Mouse (Mus musculus): ENCODE data around the gene Sorcs3. TPM values are rescaled to one million over a fixed set of nuclear protein-coding genes. Genes with fewer than 3 reads are reported as not detected.

Gene Sorcs3
- polyA plus RNA-seq (2015; fragmentation: Nextera tagmentation; extraction: Ambion mirVana), result 15.6 and 16.3 TPM in 2 replicates

GRCm38 (mm10) chr19:48205929-48206814, at the start of gene Sorcs3:
Gene Sorcs3, plus strand, starts transcription at chr19:48206025.
- Histone ChIP-seq H3K4me2 (peak within 1 kb of the TSS; percentile 97), H3K4me3 (peak within 1 kb of the TSS; percentile 61), H3K27ac (replicated peaks) (peak within 1 kb of the TSS; percentile 77), H3K4me1 (replicated peaks) (peaks cover 44% of the 10 kb centered on the region), H3K9me3 (no peaks in the 10 kb centered on the region), H3K9ac (peak within 1 kb of the TSS; percentile 81), H3K36me3 (no peaks in the 10 kb centered on the region), H3K27me3 (peaks cover 4% of the 10 kb centered on the region; the same call in 1 of the 2 replicates)
- WGBS, result under 1% methylated on average over 70 of the region's 70 CpGs
- ATAC-seq (ENCODE audit: low FRiP score, low read depth), result peak; percentile 50

DNA sequence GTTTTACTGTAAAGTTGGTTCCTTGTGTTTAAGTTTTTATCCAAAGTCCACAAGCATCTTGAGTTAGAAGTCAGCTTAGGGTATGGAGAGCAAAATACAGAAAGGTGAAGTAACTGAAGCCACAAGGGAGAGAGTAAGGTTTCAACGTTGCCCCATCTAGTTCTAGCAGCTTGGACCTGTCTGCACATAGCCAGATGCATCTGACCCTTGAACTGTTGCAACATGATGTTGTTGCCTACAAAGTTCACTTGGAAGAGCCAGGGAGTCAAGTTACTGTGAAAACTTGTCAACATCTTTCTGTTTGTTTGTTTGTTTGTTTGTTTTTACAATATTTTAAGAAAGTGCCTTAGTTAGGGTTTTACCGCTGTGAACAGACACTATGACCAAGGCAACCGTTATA, 40.5 kb upstream of the Sorcs3 start:
- H3K27ac ChIP-seq (replicated peaks), result no peak overlapping the region
- 97% methylated on average over 3 of the region's 3 CpGs for WGBS
- no peak overlapping the region for H3K4me3 ChIP-seq
- no peak overlapping the region for H3K4me2 ChIP-seq
- H3K4me1 ChIP-seq (replicated peaks), result no peaks in the 10 kb centered on the region
- no peaks in the 10 kb centered on the region for H3K27me3 ChIP-seq
- no peaks in the 10 kb centered on the region for H3K9me3 ChIP-seq
- no peak for ATAC-seq (ENCODE audit: low FRiP score, low read depth)
- H3K9ac ChIP-seq, result no peak overlapping the region
- no peaks in the 10 kb centered on the region for H3K36me3 ChIP-seq

DNA sequence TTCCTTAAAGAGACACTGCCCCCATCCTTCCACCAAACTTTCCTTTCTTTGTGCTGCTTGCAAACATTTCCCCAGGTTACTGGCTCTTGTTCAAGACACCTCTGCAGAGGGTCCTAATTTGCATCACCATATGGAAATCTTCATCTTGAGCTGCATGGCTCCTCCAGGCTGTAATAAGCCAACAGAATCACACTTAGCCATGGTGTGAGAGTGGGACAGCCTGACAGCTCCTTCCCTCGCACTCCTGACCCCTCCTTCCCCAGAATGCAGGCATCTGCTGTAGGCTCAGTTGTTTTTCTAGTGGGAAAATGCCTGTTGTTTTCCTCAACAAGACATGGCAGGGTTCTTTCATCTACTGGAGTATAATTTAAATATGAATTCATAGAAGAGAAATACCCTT, 38.7 kb upstream of the Sorcs3 start:
- no peaks in the 10 kb centered on the region for H3K9me3 ChIP-seq
- H3K27ac ChIP-seq (replicated peaks), result no peak overlapping the region
- H3K4me1 ChIP-seq (replicated peaks), result no peaks in the 10 kb centered on the region
- no peak overlapping the region for H3K4me2 ChIP-seq
- no peaks in the 10 kb centered on the region for H3K27me3 ChIP-seq
- no peak overlapping the region for H3K9ac ChIP-seq
- H3K4me3 ChIP-seq, result no peak overlapping the region
- 44% methylated on average over 1 of the region's 1 CpGs for WGBS
- ATAC-seq (ENCODE audit: low FRiP score, low read depth), result no peak
- H3K36me3 ChIP-seq, result no peaks in the 10 kb centered on the region

GRCm38 (mm10) chr19:48168284-48168683, 37.5 kb upstream of the Sorcs3 start:
- H3K36me3 ChIP-seq, result no peaks in the 10 kb centered on the region
- ATAC-seq (ENCODE audit: low FRiP score, low read depth), result no peak
- WGBS, result 62% methylated on average over 5 of the region's 5 CpGs

DNA sequence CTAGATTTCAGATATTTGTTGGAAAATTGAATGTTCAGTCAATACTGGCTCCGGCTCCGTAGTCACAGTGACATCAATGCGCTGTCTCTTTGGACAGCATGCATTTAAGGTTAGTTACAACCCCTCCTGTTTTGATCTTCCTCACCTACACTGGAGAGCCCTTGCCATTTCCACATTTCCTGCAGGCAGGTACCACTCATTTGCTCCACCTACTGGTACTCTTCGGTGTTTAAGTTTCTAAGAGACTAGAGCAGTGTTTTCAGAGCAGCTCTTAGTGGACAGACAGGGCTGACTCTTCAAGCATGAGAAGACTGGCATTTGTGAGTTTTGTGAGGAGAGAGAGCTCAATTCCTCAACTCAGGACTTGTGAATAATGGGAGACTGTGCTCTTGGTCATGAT, 31.1 kb upstream of the Sorcs3 start:
- no peaks in the 10 kb centered on the region for H3K4me1 ChIP-seq (replicated peaks)
- H3K4me3 ChIP-seq, result no peak overlapping the region
- H3K9me3 ChIP-seq, result no peaks in the 10 kb centered on the region
- H3K36me3 ChIP-seq, result no peaks in the 10 kb centered on the region
- H3K9ac ChIP-seq, result no peak overlapping the region
- no peak for ATAC-seq (ENCODE audit: low FRiP score, low read depth)
- no peak overlapping the region for H3K4me2 ChIP-seq
- H3K27ac ChIP-seq (replicated peaks), result no peak overlapping the region
- no peaks in the 10 kb centered on the region for H3K27me3 ChIP-seq
- WGBS, result 72% methylated on average over 4 of the region's 4 CpGs

More at GRCm38 (mm10) chr19:48168284-48168683, 37.5 kb upstream of the Sorcs3 start:
- Histone ChIP-seq H3K9ac (no peak overlapping the region), H3K9me3 (no peaks in the 10 kb centered on the region), H3K4me2 (no peak overlapping the region), H3K4me3 (no peak overlapping the region), H3K27ac (replicated peaks) (no peak overlapping the region), H3K27me3 (no peaks in the 10 kb centered on the region), H3K4me1 (replicated peaks) (no peaks in the 10 kb centered on the region)

DNA sequence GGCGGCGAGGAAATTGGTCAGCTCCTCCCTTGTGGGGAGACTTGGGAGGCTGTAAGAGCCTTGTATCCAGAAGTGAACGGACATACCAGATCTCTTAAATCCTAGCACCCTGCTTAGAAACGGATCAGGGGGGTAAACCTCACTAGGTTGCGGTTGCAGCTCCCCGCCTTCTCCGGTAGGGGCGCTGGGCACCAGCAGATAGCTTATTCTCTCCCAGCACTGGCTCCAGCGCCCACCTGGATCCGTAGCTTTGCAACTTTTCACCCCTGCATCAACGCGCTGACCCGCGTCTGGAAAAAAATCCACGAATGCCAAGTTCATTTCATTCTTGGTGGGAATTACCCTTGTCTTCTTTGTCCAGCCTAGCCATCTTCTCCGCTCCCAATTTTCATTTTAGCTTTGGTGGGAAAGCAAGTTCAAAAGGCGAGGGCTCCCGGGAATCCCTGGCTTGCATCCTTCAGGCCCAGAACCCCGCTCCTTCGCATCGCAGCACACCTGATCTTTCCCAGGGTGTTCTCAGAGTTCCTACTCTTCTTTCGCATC, 1.8 kb upstream of the Sorcs3 start:
- ATAC-seq (ENCODE audit: low FRiP score, low read depth), result no peak
- H3K9ac ChIP-seq, result peak overlapping the region; percentile 81
- no peaks in the 10 kb centered on the region for H3K36me3 ChIP-seq

GRCm38 (mm10) chr19:48204476-48204875, 1.3 kb upstream of the Sorcs3 start:
- Histone ChIP-seq H3K9me3 (no peaks in the 10 kb centered on the region), H3K36me3 (no peaks in the 10 kb centered on the region), H3K9ac (peak overlapping the region; percentile 81), H3K4me3 (peak overlapping the region; percentile 61), H3K27me3 (peaks cover 4% of the 10 kb centered on the region; the same call in 1 of the 2 replicates), H3K27ac (replicated peaks) (peak overlapping the region; percentile 77), H3K4me2 (peak overlapping the region; percentile 97), H3K4me1 (replicated peaks) (peaks cover 33% of the 10 kb centered on the region)
- peak; percentile 8; the same call in 1 of the 2 replicates for ATAC-seq (ENCODE audit: low FRiP score, low read depth)
- 0% methylated on average over 8 of the region's 8 CpGs for WGBS

More for the DNA sequence above, 1.8 kb upstream of the Sorcs3 start:
- peak overlapping the region; percentile 97 for H3K4me2 ChIP-seq
- no peaks in the 10 kb centered on the region for H3K9me3 ChIP-seq
- H3K4me1 ChIP-seq (replicated peaks), result peaks cover 29% of the 10 kb centered on the region
- peaks cover 4% of the 10 kb centered on the region; the same call in 1 of the 2 replicates for H3K27me3 ChIP-seq
- peak overlapping the region; percentile 77; the same call in 1 of the 2 replicates for H3K27ac ChIP-seq (replicated peaks)
- H3K4me3 ChIP-seq, result peak overlapping the region; percentile 61
- 2% methylated on average over 22 of the region's 22 CpGs for WGBS

- H3K27ac ChIP-seq (replicated peaks), result peak overlapping the region; percentile 77
- no peaks in the 10 kb centered on the region for H3K9me3 ChIP-seq
- no peaks in the 10 kb centered on the region for H3K36me3 ChIP-seq
- peaks cover 39% of the 10 kb centered on the region for H3K4me1 ChIP-seq (replicated peaks)
- peak; percentile 68 for ATAC-seq (ENCODE audit: low FRiP score, low read depth)
- H3K9ac ChIP-seq, result peak overlapping the region; percentile 81
- under 1% methylated on average over 49 of the region's 62 CpGs for WGBS
- peaks cover 4% of the 10 kb centered on the region; the same call in 1 of the 2 replicates for H3K27me3 ChIP-seq
- peak overlapping the region; percentile 61 for H3K4me3 ChIP-seq
- H3K4me2 ChIP-seq, result peak overlapping the region; percentile 97
Measured at GRCm38 (mm10) chr19:48204892-48205761, 698 bp upstream of the Sorcs3 start.

DNA sequence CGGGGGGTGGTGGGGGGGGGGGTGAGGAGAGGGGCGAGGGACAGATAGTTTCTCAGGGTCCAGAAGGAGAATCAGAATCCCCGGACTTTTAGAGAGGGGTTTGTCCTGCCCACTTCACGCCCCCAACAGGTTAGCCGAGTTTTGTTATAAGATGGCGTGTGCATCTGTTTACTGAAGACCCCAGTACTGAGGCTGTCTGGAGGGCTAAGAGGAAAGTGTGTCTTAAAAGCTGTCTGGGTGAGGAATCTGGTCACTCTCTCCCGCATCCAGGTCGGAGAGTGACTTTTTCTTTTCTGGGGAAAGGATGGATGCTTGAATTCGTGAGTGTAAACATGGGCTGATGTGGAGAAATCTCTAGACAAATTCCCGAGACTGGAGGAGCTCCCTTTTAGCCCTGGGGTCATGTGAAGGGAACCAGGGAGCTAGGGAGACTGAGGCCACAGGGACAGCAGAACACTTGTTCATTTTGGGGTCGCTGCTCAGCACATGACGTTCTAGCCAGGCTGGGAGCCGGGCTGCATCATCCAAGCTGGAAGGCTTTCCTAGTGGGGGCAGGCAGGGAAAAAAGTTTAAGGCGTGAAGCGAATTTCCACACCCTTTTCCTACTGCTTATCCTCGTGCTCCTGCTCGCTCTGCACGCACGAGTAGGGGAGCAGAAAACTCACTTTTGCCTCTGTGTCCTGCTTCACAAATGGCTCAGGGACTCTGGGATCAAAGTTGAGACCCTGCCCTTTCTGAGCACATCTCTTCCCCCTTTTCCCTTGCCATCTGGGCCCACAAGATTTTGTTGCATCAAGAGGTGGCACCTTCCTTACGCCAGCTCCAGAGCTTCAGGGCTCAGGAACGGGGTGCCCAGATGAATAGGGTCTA, 1.3 kb downstream of the Sorcs3 start:
- Histone ChIP-seq H3K27me3 (peaks cover 4% of the 10 kb centered on the region; the same call in 1 of the 2 replicates), H3K9me3 (no peaks in the 10 kb centered on the region), H3K36me3 (no peaks in the 10 kb centered on the region), H3K4me3 (peak overlapping the region; percentile 61), H3K4me1 (replicated peaks) (peaks cover 44% of the 10 kb centered on the region), H3K27ac (replicated peaks) (peak overlapping the region; percentile 77), H3K4me2 (peak overlapping the region; percentile 97), H3K9ac (peak overlapping the region; percentile 81)
- WGBS, result 1% methylated on average over 21 of the region's 21 CpGs
- ATAC-seq (ENCODE audit: low FRiP score, low read depth), result no peak

- peaks cover 44% of the 10 kb centered on the region for H3K4me1 ChIP-seq (replicated peaks)
- WGBS, result 6% methylated on average over 10 of the region's 10 CpGs
- H3K4me3 ChIP-seq, result peak overlapping the region; percentile 61
- H3K36me3 ChIP-seq, result no peaks in the 10 kb centered on the region
- H3K9me3 ChIP-seq, result no peaks in the 10 kb centered on the region
- no peak for ATAC-seq (ENCODE audit: low FRiP score, low read depth)
- peak overlapping the region; percentile 81 for H3K9ac ChIP-seq
- no peak overlapping the region; the same call in 1 of the 2 replicates for H3K27ac ChIP-seq (replicated peaks)
- H3K4me2 ChIP-seq, result peak overlapping the region; percentile 97
- peaks cover 4% of the 10 kb centered on the region; the same call in 1 of the 2 replicates for H3K27me3 ChIP-seq
Measured at GRCm38 (mm10) chr19:48207731-48208370, 2.0 kb downstream of the Sorcs3 start.

Measured in hindbrain, embryonic 15.5 days (tissue).